Mouse (Mus musculus) mesoderm, embryonic 11.5 days (tissue): Measurements from ENCODE around the gene Sat2.
A peak's percentile ranks its signal among the peaks of the same experiment; 100 is the strongest.

Source experiments
- DNase-seq: peaks from one replicate; pipeline ENCODE4 v3.0.0-alpha.2; 2012; ENCODE audit warnings: low read depth, low spot score

Sat2 gene

GRCm38 (mm10) chr11:69670786-69671725 is 49.2 kb downstream of the Sat2 start:
- DNase-seq: peak; percentile 96

DNA sequence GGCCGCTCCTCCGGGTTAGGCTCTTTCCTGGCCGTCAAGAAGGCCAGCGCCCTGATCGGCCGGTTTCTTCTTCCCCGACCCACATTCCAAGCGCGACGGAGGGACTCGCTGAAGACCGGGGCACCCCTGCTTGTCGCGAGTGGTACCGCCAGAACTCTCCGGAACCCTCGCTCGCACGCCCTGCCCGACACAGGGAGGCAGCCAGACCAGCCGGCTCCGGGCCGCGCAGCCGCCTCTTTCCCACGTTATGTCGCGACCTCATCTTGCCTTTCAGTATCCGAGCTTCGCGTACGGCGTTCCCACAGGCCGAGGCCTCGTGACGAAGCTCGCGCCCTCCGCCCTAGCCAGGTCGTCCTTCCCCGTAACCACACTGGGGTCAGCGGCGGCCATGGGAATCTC is 49.9 kb downstream of the Sat2 start:
- no peak for DNase-seq

DNA sequence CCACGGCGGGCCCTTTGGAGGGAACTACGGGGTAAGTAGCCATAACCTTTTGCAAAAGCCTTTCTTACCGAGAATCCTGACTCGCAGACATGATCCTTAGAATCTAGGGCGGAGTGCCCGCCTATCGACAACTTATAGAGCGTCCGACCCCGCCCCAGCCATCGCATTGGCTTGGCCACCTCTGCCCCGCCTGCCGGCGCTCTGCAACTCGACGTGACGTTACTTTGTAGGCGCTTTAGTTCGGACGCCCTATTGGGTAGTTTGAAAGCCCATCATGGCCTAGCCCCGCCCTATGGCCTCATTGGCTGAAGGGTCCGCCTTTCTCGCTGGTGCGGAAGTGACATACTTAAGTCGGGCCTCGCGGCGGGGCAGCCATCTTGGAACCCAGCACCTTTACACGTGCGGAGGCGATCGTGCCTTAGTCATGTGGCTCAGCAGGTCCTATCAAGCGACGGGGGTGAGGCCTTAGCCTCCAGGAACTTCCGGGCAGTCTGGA is 50.4 kb downstream of the Sat2 start, which contains the start of gene Eif4a1:
TSS of gene Eif4a1 (minus strand) at position 213 of the 496 bp plus-strand sequence.
- DNase-seq: peak; percentile 100
